Mouse (Mus musculus) heart, embryonic 14.5 days (tissue): ENCODE measurements around the gene Timm23. TPM values are rescaled to one million over a fixed set of nuclear protein-coding genes. Genes with fewer than 3 reads are reported as not detected.
"Not testable (repeated sequence)": the region's sequence is repeated elsewhere in the genome, so short reads cannot be mapped to it uniquely, and the experiment has no call there.

ENCODE experiments used
- ATAC-seq: fragments of 200-750 bp; cut with Nextera tagmentation; 2 replicates; pipeline ENCODE4 v1.8.0; 2017; ENCODE audit warnings: low read depth, moderate TSS enrichment; ENCODE audit not compliant: insufficient number of reproducible peaks, insufficient read depth, low FRiP score
- H3K27ac ChIP-seq, 2 experiments: fragments of 200-500 bp in 1 of 2; fragments of 300-500 bp in 1 of 2; sonication (generic) in 1 of 2; replicated peaks in 1 of 2; 2 replicates each; pipeline ENCODE4 v1.5.1; 2012 to 2014; ENCODE audit warnings: low read depth in 2 of 2, low read length in 2 of 2, control low read depth in 1 of 2, mild to moderate bottlenecking in 1 of 2, mixed read lengths in 1 of 2; ENCODE audit not compliant: control insufficient read depth in 1 of 2, insufficient read depth in 1 of 2
- H3K27me3 ChIP-seq: fragments of 300-500 bp; sonication (generic); 2 replicates; pipeline ENCODE4 v1.6.1; 2014; ENCODE audit warnings: mild to moderate bottlenecking, low read length, control low read depth; ENCODE audit not compliant: control insufficient read depth, insufficient read depth
- H3K36me3 ChIP-seq: fragments of 300-500 bp; sonication (generic); 2 replicates; pipeline ENCODE4 v1.6.1; 2014; ENCODE audit warnings: mild to moderate bottlenecking, control low read depth, low read length, mixed read lengths; ENCODE audit not compliant: control insufficient read depth, insufficient read depth
- H3K4me1 ChIP-seq, 2 experiments: fragments of 200-500 bp in 1 of 2; fragments of 300-500 bp in 1 of 2; sonication (generic) in 1 of 2; 2 replicates each; pipeline ENCODE4 v1.6.1; 2012 to 2014; ENCODE audit warnings: low read length in 2 of 2, control low read depth in 1 of 2, mixed read lengths in 1 of 2; ENCODE audit not compliant: control insufficient read depth in 2 of 2, insufficient read depth in 2 of 2
- H3K4me2 ChIP-seq: fragments of 300-500 bp; sonication (generic); 2 replicates; pipeline ENCODE4 v1.6.1; 2014; ENCODE audit warnings: mild to moderate bottlenecking, low read length
- H3K4me3 ChIP-seq, 2 experiments: fragments of 200-500 bp in 1 of 2; fragments of 300-500 bp in 1 of 2; sonication (generic) in 1 of 2; 2 replicates each; pipeline ENCODE4 v1.5.1; 2012 to 2014; ENCODE audit warnings: low read length in 2 of 2, mild to moderate bottlenecking in 2 of 2, control low read depth in 1 of 2, low read depth in 1 of 2, moderate library complexity in 1 of 2; ENCODE audit not compliant: control insufficient read depth in 1 of 2, insufficient read depth in 1 of 2
- H3K9ac ChIP-seq: fragments of 300-500 bp; sonication (generic); 2 replicates; pipeline ENCODE4 v1.6.1; 2014; ENCODE audit warnings: mild to moderate bottlenecking, low read length
- H3K9me3 ChIP-seq: fragments of 300-500 bp; sonication (generic); 2 replicates; pipeline ENCODE4 v1.6.1; 2016; ENCODE audit warnings: low read length, control low read depth; ENCODE audit not compliant: control insufficient read depth
- WGBS: fragments of 180-500 bp; shearing (Covaris S2); extraction: QIAGEN DNeasy Blood & Tissue Kit; methylation state at CpG from one replicate; pipeline ENCODE4 v1.1.7; 2014; 5-methylcytosine and 5-hydroxymethylcytosine counted together
- polyA plus RNA-seq: library from polyadenylated mRNA; unstranded; fragments of >200 nt; fragmentation: Nextera tagmentation; extraction: Ambion mirVana; gene quantifications from 2 replicates; pipeline ENCODE4 v1.2.1, GENCODE M21; 2014

The Timm23 gene
- polyA plus RNA-seq, 1 experiment from 2014 or later, result 317 TPM

DNA sequence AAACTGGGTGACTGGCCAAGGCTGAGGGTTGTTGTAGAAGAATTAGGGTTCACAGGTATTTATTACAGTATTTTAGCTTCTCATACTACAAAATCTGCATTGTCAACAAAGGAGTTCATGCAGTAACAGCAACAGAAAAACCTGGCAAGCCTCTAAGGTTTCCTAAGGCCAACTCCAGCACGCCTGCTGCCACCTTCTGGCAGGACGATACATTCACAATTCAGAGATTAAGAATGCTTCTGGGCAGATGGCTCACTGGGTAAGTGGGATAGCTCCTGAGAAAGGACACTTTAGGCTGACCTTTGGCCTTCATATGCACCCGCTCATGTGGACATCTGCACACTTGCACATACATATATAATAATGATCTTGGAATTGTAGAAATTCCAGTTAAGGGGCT lies 9.3 kb downstream of the Timm23 start:
- H3K36me3 ChIP-seq, result peaks cover 85% of the 10 kb centered on the region
- ATAC-seq, result no peak
- no peaks in the 10 kb centered on the region for H3K9me3 ChIP-seq
- no peak overlapping the region for H3K4me3 ChIP-seq
- no peaks in the 10 kb centered on the region for H3K4me1 ChIP-seq
- no peaks in the 10 kb centered on the region for H3K27me3 ChIP-seq
- H3K9ac ChIP-seq, result no peak overlapping the region
- no peak overlapping the region for H3K4me2 ChIP-seq
- H3K27ac ChIP-seq, result no peak overlapping the region
- 37% methylated on average over 3 of the region's 3 CpGs for WGBS

DNA sequence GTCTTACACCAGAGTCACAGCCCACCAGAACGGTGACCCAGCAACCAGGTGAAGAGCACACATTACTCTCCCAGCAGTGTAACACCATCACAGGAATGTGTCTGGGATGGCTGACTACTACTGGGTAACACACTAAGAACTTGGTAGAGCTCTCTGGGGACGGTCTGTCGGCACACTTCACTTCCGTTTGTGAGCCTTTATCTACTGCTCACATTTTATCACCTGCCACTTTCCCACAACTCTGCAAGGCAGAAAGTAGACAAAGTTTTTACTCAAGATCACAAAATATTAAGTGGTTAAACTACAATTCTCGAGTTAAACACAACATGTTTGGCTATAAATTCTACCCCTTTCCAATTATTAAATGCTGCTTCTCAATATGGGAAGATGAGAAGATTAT lies 9.8 kb downstream of the Timm23 start:
- no peak for ATAC-seq
- H3K27ac ChIP-seq, result no peak overlapping the region
- peaks cover 85% of the 10 kb centered on the region for H3K36me3 ChIP-seq

DNA sequence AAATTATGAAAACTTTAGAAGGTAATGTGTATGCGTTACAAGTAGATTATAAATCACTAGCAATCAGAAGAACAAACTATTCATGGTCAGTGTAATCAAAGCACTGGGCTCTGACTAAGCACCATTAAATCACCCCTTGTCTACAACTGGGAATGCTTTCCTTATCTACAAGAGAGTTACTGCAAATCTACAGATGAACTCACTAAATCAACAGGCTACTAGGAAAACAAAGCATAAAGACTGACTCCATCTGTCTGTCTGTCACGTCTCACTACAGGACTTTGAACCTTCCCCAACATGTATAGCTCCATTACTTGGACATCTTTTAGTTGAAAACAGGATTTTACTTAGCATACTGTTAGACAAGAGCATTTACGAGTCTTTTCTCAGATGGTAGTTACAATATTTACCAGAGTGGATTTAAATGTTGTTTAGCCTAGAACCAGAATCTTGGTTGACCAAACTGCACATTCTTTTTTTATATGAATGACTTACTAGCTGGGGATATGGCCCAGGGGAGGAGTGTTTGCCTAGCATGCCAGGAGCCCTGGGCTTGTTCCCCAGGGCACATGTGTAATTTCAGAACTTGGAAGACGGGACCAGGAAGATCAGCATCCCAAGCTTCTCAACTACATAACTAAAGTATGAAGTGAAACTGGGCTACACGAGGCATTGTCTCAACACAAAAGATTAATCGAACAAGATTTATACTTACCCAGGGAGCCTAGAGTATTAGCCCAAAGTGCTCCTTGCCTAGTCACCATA lies 10.9 kb downstream of the Timm23 start:
- Histone ChIP-seq H3K27me3 (no peaks in the 10 kb centered on the region), H3K36me3 (peaks cover 88% of the 10 kb centered on the region), H3K27ac (no peak overlapping the region), H3K9ac (no peak overlapping the region), H3K4me1 (no peaks in the 10 kb centered on the region), H3K9me3 (no peaks in the 10 kb centered on the region), H3K4me3 (no peak overlapping the region), H3K4me2 (no peak overlapping the region)
- WGBS, result 85% methylated on average over 6 of the region's 6 CpGs
- no peak for ATAC-seq

More for the DNA sequence above, 9.8 kb downstream of the Timm23 start:
- Histone ChIP-seq H3K4me1 (no peaks in the 10 kb centered on the region), H3K9ac (no peak overlapping the region), H3K27me3 (no peaks in the 10 kb centered on the region), H3K4me2 (no peak overlapping the region), H3K4me3 (no peak overlapping the region), H3K9me3 (no peaks in the 10 kb centered on the region)
- 62% methylated on average over 5 of the region's 5 CpGs for WGBS

DNA sequence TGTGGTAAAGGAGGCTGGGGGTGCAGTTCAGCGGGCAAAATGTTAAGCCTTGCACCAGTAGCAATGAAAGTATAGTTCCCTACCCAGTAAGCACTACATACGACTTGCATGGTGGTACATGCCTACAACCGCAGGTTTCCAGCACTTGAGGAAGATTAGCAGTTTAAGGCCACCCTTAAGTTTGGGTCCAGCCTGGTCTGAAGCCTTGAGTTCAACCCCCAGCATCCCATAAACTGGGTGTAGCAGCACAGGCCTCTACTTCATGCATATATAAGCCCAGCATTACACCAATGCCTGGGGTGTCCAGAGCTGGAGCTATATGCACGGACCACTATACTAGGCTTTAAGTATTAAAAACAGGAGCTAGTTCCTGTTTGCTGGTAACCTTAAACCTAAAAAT lies 17.9 kb downstream of the Timm23 start:
- Histone ChIP-seq H3K9ac (no peak overlapping the region), H3K9me3 (no peaks in the 10 kb centered on the region), H3K27me3 (no peaks in the 10 kb centered on the region), H3K4me3 (no peak overlapping the region), H3K4me2 (no peak overlapping the region), H3K4me1 (no peaks in the 10 kb centered on the region), H3K36me3 (peaks cover 94% of the 10 kb centered on the region), H3K27ac (no peak overlapping the region)
- ATAC-seq, result no peak
- WGBS, result 90% methylated on average over 4 of the region's 4 CpGs

DNA sequence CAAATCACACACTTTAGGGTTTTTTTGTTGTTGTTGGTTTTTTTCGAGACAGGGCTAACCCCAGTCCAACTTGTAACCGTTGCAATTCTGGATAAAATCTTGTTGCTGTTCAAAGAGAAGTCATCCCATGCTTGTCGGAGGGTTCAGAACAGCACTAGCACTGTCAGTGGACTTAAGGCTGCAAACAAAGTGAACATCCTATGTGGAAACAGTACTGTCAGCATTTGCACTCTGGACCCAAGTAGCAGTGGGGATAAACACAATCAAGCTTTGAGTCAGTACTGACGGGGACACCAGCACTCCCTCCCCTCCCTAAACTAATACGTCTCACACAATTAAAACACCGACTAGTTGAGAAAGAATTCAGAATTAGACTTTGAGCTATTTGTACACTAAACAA lies 20.8 kb downstream of the Timm23 start:
- H3K9me3 ChIP-seq, result no peaks in the 10 kb centered on the region
- H3K4me3 ChIP-seq, result no peak overlapping the region
- no peak for ATAC-seq
- no peaks in the 10 kb centered on the region for H3K4me1 ChIP-seq
- peaks cover 75% of the 10 kb centered on the region for H3K36me3 ChIP-seq
- no peak overlapping the region for H3K9ac ChIP-seq
- no peak overlapping the region for H3K27ac ChIP-seq
- 89% methylated on average over 6 of the region's 6 CpGs for WGBS
- no peaks in the 10 kb centered on the region for H3K27me3 ChIP-seq
- H3K4me2 ChIP-seq, result no peak overlapping the region

DNA sequence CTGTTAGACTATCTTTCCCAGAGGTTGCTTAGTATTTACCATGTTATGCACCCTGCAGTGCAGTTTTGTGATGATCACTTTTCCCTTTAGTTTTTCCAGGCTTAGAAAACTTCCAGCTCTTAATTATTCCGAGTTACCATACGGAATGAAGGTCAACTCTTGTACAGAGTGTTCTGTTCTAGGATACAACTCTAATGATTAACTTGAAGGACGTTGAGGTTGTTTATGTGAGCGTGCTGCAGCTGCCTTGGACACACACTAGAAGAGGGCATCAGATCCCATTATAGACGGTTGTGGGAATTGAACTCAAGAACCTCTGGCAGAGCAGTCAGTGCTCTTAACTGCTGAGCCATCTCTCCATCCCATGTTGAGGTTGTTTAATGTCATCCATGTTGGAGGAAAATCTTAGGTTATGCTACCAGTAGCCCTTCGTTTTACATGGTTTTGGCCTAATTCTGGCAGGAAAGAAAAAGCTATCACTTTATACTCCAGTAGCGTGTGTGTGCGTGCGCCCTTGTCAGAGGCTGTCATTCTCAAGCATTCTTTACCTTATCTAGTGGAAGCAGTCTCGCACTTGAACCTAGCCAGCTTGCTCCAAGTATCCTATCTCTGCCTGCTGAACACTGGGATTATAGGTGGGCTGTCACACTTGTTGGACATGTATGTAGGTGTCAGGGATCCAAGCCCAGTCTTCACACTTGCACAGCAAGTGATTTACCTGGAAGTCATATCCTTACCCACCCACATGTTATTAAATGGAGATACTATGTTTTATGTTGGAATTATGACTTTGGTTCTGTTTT lies 22.1 kb downstream of the Timm23 start:
- 74% methylated on average over 10 of the region's 10 CpGs for WGBS
- no peak for ATAC-seq
- H3K36me3 ChIP-seq, result peaks cover 72% of the 10 kb centered on the region

DNA sequence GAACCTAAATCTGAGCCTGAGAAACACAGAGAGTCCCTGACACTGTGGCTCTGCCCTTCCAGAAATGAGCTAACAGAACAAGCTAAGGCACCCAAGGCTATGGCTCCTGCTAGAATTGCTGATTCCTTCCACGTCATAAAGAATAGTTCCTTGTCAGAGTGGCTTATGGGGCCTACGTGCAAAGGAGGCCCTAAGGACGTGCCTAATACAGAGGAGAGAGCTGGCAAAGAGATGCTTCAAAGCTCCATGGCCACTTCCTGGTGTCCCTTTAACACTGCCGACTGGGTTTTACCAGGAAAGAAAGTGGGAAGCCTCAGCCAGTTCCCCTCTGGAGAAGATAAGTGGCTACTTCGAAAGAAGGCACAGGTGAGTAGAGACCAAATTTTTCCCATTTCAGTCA lies 25.1 kb downstream of the Timm23 start:
- ATAC-seq, H3K27me3 ChIP-seq, H3K9ac ChIP-seq, H3K9me3 ChIP-seq, H3K4me3 ChIP-seq, H3K4me2 ChIP-seq, H3K27ac ChIP-seq, H3K4me1 ChIP-seq: not testable (repeated sequence)
- peaks cover 72% of the 10 kb centered on the region for H3K36me3 ChIP-seq
- 82% methylated on average over 4 of the region's 5 CpGs for WGBS

More for the DNA sequence above, 22.1 kb downstream of the Timm23 start:
- Histone ChIP-seq H3K4me2 (no peak overlapping the region), H3K27me3 (no peaks in the 10 kb centered on the region), H3K4me3 (no peak overlapping the region), H3K4me1 (no peaks in the 10 kb centered on the region), H3K27ac (no peak overlapping the region), H3K9ac (no peak overlapping the region), H3K9me3 (no peaks in the 10 kb centered on the region)
